Comparison of ENCODE assay signal across 1 mouse cellular context in the genomic region with DNA sequence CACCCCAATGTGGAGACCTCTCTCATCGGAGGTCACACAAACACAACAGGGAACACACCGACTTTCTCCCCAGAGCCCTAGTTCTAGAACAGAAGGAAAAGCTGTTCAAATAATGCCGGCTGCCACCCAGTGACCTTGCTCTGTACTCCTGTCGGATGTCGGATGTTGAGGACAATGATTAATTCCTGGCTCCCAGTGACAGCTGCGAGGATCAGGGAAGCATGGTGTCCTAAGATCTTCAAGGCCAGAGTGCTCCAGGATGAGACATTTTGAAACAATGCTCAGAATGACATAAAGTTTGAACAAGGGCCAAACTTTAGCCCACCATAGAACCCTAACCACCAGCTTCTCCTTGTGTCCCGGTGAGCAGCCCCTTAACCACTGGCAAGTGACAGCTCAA.
A peak's percentile ranks its signal among the peaks of the same experiment; 100 is the strongest.
TF ChIP-seq lines count a peak whose summit lies in the region.

No protein-coding gene starts in this region.

TF ChIP-seq in myocyte, 11 proteins besides CTCF, POLR2A, EP300 and RAD21:
- peak in 2 of 3 experiments; percentile 58 to 73 for TF ChIP-seq MYOD1 (IDR thresholded peaks at IDR 0.05; ENCODE audit: control insufficient read depth in 1 of 3, insufficient read length in 2 of 3, low read depth in 2 of 3)
- no peak for TF ChIP-seq REST (IDR thresholded peaks at IDR 0.05; ENCODE audit: insufficient read depth, insufficient read length)
